ENCODE assay signal across 8 mouse cellular contexts in genomic region chr9:102352186-102353055, GRCm38 (mm10). TPM values are rescaled to one million over a fixed set of nuclear protein-coding genes. Genes with fewer than 3 reads are reported as not detected.
A peak's percentile ranks its signal among the peaks of the same experiment; 100 is the strongest.
DNase-seq lines count a peak whose midpoint lies in the region; ATAC-seq and TF ChIP-seq lines count a peak whose summit lies in the region.

No protein-coding gene starts in this region.

- DNase-seq in kidney, postnatal 0 days (ENCODE audit: low spot score): no peak
- DNase-seq in kidney, adult 18-20 months: no peak
- peak; percentile 63 to 64 for DNase-seq in cerebellum, postnatal 14 days
- no peak for DNase-seq in thymus, postnatal 25 days
- DNase-seq in lung, postnatal 36 days: no peak

- 0 out of 2 replicates have a peak, but pooled peaks cover 5% of the 10 kb centered on the region for H3K4me1 ChIP-seq in kidney, postnatal 0 days (replicated peaks; ENCODE audit: insufficient read depth, low read length)
- peaks cover 22% of the 10 kb centered on the region for H3K4me1 ChIP-seq in heart, embryonic 15.5 days (replicated peaks)
- peaks cover 28% of the 10 kb centered on the region for H3K4me1 ChIP-seq in midbrain, embryonic 12.5 days

- no peak overlapping the region for H3K27ac ChIP-seq in kidney, postnatal 0 days
- no peak overlapping the region for H3K27ac ChIP-seq in heart, embryonic 15.5 days
- H3K27ac ChIP-seq in midbrain, embryonic 12.5 days (replicated peaks): peak overlapping the region; percentile 79

- 5% methylated on average over 30 of the region's 30 CpGs for WGBS in kidney, postnatal 0 days
- WGBS in heart, embryonic 15.5 days: 5% methylated on average over 30 of the region's 30 CpGs
- 2% methylated on average over 30 of the region's 30 CpGs for WGBS in midbrain, embryonic 12.5 days

- H3K9me3 ChIP-seq in kidney, postnatal 0 days (replicated peaks; ENCODE audit: low read length): no peaks in the 10 kb centered on the region
- H3K9me3 ChIP-seq in heart, embryonic 15.5 days (replicated peaks): no peaks in the 10 kb centered on the region
- H3K9me3 ChIP-seq in midbrain, embryonic 12.5 days: no peaks in the 10 kb centered on the region

- peak overlapping the region; percentile 96 for H3K4me2 ChIP-seq in kidney, postnatal 0 days (ENCODE audit: low read length)
- H3K4me2 ChIP-seq in heart, embryonic 15.5 days: peak overlapping the region; percentile 96
- H3K4me2 ChIP-seq in midbrain, embryonic 12.5 days (replicated peaks): peak overlapping the region; percentile 98

- no peak overlapping the region for H3K9ac ChIP-seq in kidney, postnatal 0 days (ENCODE audit: low read depth, low read length)
- no peak overlapping the region for H3K9ac ChIP-seq in heart, embryonic 15.5 days
- peak overlapping the region; percentile 95 for H3K9ac ChIP-seq in midbrain, embryonic 12.5 days (replicated peaks)

- no peak for TF ChIP-seq CTCF in kidney, postnatal 0 days (IDR thresholded peaks at IDR 0.05; ENCODE audit: low read depth)

- no peaks in the 10 kb centered on the region for H3K36me3 ChIP-seq in kidney, postnatal 0 days (ENCODE audit: insufficient read depth, low read length)
- H3K36me3 ChIP-seq in heart, embryonic 15.5 days: no peaks in the 10 kb centered on the region
- no peaks in the 10 kb centered on the region for H3K36me3 ChIP-seq in midbrain, embryonic 12.5 days

- H3K4me3 ChIP-seq in kidney, postnatal 0 days (replicated peaks; ENCODE audit: low read depth, low read length): peak overlapping the region; percentile 56
- peak overlapping the region; percentile 58 for H3K4me3 ChIP-seq in heart, embryonic 15.5 days
- H3K4me3 ChIP-seq in midbrain, embryonic 12.5 days: peak overlapping the region; percentile 91

- peaks cover 51% of the 10 kb centered on the region for H3K27me3 ChIP-seq in kidney, postnatal 0 days (ENCODE audit: insufficient read depth, low read length)
- H3K27me3 ChIP-seq in heart, embryonic 15.5 days: peaks cover 97% of the 10 kb centered on the region
- H3K27me3 ChIP-seq in midbrain, embryonic 12.5 days: peaks cover 84% of the 10 kb centered on the region

- ATAC-seq in kidney, postnatal 0 days (replicated peaks; ENCODE audit: low FRiP score, low read depth): no peak
- ATAC-seq in heart, embryonic 15.5 days (replicated peaks; ENCODE audit: insufficient number of reproducible peaks, insufficient read depth, low FRiP score, low read depth): no peak
- ATAC-seq in midbrain, embryonic 12.5 days (ENCODE audit: low FRiP score, low read depth): no peak
- no peak for ATAC-seq in monocyte, adult 5-6 weeks (replicated peaks; ENCODE audit: insufficient number of reproducible peaks, low FRiP score, low TSS enrichment, poor library complexity, severe bottlenecking)

RNA-seq across cellular contexts. Expression of gene Ephb1, which starts 2.1 kb away (rescaled TPM):
- 4.2 and 4.3 TPM in 2 replicates for polyA plus RNA-seq in kidney, postnatal 0 days (2015; fragmentation: Nextera tagmentation; extraction: Ambion mirVana)
- polyA plus RNA-seq in heart, embryonic 15.5 days (2015; fragmentation: Nextera tagmentation; extraction: Ambion mirVana): 1.4 and 1.7 TPM in 2 replicates
- 29.9 and 36.7 TPM in 2 replicates for polyA plus RNA-seq in midbrain, embryonic 12.5 days (2016; fragmentation: Nextera tagmentation; extraction: Ambion mirVana)
- 0.21 TPM in 1 of 3 replicates, not detected in the others for total RNA-seq in monocyte, adult 5-6 weeks (2017)

Comparison
In these comparisons a context has a peak if more than half of its experiments do, and no peak if none do; other contexts are left out.
1. DNase-seq: peak in cerebellum, postnatal 14 days (2 of 2); none in kidney, postnatal 0 days (single experiment), kidney, adult 18-20 months (single experiment), thymus, postnatal 25 days (single experiment) and lung, postnatal 36 days (single experiment).
2. Peak in every context shown above with its lines, with median percentiles within 50 percentile points of each other: H3K4me2 ChIP-seq and H3K4me3 ChIP-seq.